Mouse (Mus musculus) lung, postnatal 0 days (tissue): Measurements from ENCODE around the gene Agxt. TPM values are rescaled to one million over a fixed set of nuclear protein-coding genes. Genes with fewer than 3 reads are reported as not detected.

Source experiments
- ATAC-seq: fragments of 200-750 bp; cut with Nextera tagmentation; 2 replicates; pipeline ENCODE4 v1.8.0; 2017; ENCODE audit warnings: moderate library complexity
- DNase-seq: peaks from one replicate; pipeline ENCODE4 v3.0.0-alpha.2; 2016; ENCODE audit warnings: low spot score
- H3K27ac ChIP-seq: fragments of 300-500 bp; sonication (generic); 2 replicates; pipeline ENCODE4 v1.5.1; 2014; ENCODE audit warnings: antibody characterized with exemption, mild to moderate bottlenecking, low read length, mixed read lengths
- H3K27me3 ChIP-seq: fragments of 300-500 bp; sonication (generic); replicated peaks from 2 replicates; pipeline ENCODE4 v1.6.1; 2014; ENCODE audit warnings: low read length, mixed read lengths; ENCODE audit not compliant: insufficient read depth
- H3K36me3 ChIP-seq: fragments of 300-500 bp; sonication (generic); 2 replicates; pipeline ENCODE4 v1.6.1; 2014; ENCODE audit warnings: low read length, mixed read lengths; ENCODE audit not compliant: insufficient read depth
- H3K4me1 ChIP-seq: fragments of 300-500 bp; sonication (generic); 2 replicates; pipeline ENCODE4 v1.6.1; 2014; ENCODE audit warnings: antibody characterized with exemption, low read depth, low read length, mixed read lengths; ENCODE audit not compliant: insufficient read depth
- H3K4me2 ChIP-seq: fragments of 300-500 bp; sonication (generic); replicated peaks from 2 replicates; pipeline ENCODE4 v1.6.1; 2014; ENCODE audit warnings: low read depth, mild to moderate bottlenecking, low read length, moderate library complexity, mixed read lengths
- H3K4me3 ChIP-seq: fragments of 300-500 bp; sonication (generic); 2 replicates; pipeline ENCODE4 v1.5.1; 2014; ENCODE audit warnings: low read depth, low read length
- H3K9ac ChIP-seq: fragments of 300-500 bp; sonication (generic); replicated peaks from 2 replicates; pipeline ENCODE4 v1.6.1; 2014; ENCODE audit warnings: low read depth, mild to moderate bottlenecking
- H3K9me3 ChIP-seq: fragments of 300-500 bp; sonication (generic); 2 replicates; pipeline ENCODE4 v1.6.1; 2016; ENCODE audit warnings: low read length, mixed read lengths
- CTCF ChIP-seq: IDR thresholded peaks from 2 replicates; pipeline ENCODE4 v1.5.1; 2016; ENCODE audit warnings: antibody characterized with exemption, mild to moderate bottlenecking
- EP300 ChIP-seq: IDR thresholded peaks from 2 replicates; pipeline ENCODE4 v1.6.1; 2016; ENCODE audit warnings: antibody characterized with exemption, mild to moderate bottlenecking, control low read depth
- WGBS: fragments of 180-500 bp; shearing (Covaris S2); extraction: QIAGEN DNeasy Blood & Tissue Kit; methylation state at CpG from one replicate; pipeline ENCODE4 v1.1.7; 2014; 5-methylcytosine and 5-hydroxymethylcytosine counted together
- polyA plus RNA-seq: library from polyadenylated mRNA; unstranded; fragments of >200 nt; fragmentation: Nextera tagmentation; extraction: Ambion mirVana; gene quantifications from 2 replicates; pipeline ENCODE4 v1.2.1, GENCODE M21; 2015

The Agxt gene
- polyA plus RNA-seq, 1 experiment from 2014 or later = 0.08 TPM

DNA sequence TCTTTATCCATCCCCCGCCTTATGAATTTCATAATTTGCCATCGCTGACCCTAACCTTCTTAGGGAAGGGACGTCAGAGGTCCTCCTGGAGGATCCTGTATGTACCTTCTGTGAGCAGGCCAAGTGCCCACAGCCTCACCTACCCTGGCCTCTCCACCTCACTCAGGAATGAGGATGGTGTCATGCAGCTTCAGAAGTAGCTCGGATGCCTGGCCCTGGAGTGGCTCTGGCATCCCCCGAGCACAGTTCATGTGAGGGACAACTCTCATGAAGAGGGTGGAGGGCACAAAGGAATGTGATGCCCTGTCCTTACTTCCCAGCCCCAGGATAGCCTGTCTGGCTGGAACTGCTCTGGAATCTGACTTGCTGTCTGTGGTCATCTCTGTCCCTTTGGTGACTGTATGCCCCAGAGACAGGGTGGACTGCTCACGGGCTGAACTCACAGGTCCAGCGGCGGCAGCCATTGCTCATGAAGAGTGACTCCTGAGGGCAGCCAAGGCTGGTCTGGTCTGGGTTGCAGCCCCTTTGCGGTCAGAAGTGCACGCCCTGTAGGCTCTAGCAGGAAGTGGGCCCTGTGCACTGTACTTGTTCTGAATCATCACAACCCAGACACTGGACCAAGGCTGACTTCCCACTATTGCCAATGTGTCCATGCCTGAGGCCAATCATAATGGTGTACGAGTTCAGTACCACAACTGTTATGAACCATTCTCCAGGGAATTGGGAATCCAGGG lies 31.5 kb downstream of the Agxt start:
- Histone ChIP-seq H3K4me3 (no peak overlapping the region), H3K9ac (no peak overlapping the region), H3K4me2 (no peak overlapping the region), H3K9me3 (no peaks in the 10 kb centered on the region), H3K36me3 (no peaks in the 10 kb centered on the region), H3K4me1 (no peaks in the 10 kb centered on the region), H3K27me3 (no peaks in the 10 kb centered on the region), H3K27ac (peak overlapping the region; percentile 82)
- ATAC-seq = peak; percentile 77
- DNase-seq = peak; percentile 67
- TF ChIP-seq CTCF = no peak
- peak; percentile 95 for TF ChIP-seq EP300
- 62% methylated on average over 11 of the region's 11 CpGs for WGBS

DNA sequence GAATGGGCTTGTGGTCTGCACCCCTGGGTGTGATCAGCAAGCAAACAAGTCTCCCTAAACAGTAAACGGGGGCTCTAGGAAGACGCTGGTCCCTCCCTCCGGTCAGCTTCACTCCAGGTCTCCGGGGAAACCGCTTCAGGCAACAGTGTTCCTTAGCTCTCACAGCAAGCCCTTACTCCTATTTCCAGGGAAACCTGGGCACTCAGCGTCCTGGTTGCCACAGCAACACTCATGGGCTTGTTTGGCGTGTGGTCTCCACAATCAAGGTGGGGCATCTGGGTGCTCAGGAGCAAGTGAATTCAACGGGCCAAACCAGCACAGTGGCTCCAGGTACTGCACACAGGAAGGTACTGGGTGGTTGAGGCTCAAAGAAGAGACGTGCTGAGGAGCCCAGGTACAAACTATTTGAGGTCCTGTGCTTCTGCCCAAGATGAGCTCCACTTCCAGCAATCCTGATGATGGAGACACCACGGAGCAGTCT lies 33.3 kb downstream of the Agxt start, which contains the start of gene Crocc2:
Gene Crocc2, plus strand, starts transcription at position 431 of the 481 bp plus-strand sequence.
- Histone ChIP-seq H3K4me3 (no peak within 1 kb of the TSS), H3K9ac (no peak within 1 kb of the TSS), H3K36me3 (no peaks in the 10 kb centered on the region), H3K9me3 (no peaks in the 10 kb centered on the region), H3K4me2 (no peak within 1 kb of the TSS), H3K27ac (no peak within 1 kb of the TSS; the same call in 1 of the 2 replicates), H3K4me1 (no peaks in the 10 kb centered on the region), H3K27me3 (no peaks in the 10 kb centered on the region)
- no peak for TF ChIP-seq EP300
- TF ChIP-seq CTCF = no peak
- WGBS = 33% methylated on average over 10 of the region's 10 CpGs
- peak; percentile 63 for ATAC-seq
- peak; percentile 69 for DNase-seq

DNA sequence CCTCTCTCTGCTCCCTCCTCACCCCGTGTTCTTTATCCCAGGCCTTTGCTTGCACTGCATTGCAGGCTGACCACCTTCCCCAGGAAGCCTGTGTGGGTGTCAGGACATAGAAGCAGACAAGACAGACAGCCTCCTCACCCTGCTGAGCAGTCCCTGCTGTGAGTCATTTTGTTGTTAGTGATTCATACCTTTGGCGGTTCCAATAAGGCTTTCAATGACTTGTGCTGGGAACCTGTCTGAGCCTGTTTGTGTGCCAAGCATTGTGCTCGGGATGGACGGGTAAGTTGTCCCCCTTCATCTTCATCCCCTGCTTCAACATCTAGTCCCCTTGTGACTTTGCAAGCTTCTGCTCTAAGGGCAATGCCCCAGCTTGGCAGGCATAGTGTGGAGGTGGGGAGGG lies 38.6 kb downstream of the Agxt start:
- WGBS = 58% methylated on average over 4 of the region's 4 CpGs
- H3K9ac ChIP-seq = no peak overlapping the region
- DNase-seq = no peak
- no peaks in the 10 kb centered on the region for H3K36me3 ChIP-seq
- no peak overlapping the region for H3K4me3 ChIP-seq
- H3K27me3 ChIP-seq = no peaks in the 10 kb centered on the region
- H3K27ac ChIP-seq = no peak overlapping the region
- H3K4me1 ChIP-seq = no peaks in the 10 kb centered on the region
- no peak for TF ChIP-seq EP300
- TF ChIP-seq CTCF = no peak
- no peaks in the 10 kb centered on the region for H3K9me3 ChIP-seq
- no peak for ATAC-seq
- no peak overlapping the region for H3K4me2 ChIP-seq

DNA sequence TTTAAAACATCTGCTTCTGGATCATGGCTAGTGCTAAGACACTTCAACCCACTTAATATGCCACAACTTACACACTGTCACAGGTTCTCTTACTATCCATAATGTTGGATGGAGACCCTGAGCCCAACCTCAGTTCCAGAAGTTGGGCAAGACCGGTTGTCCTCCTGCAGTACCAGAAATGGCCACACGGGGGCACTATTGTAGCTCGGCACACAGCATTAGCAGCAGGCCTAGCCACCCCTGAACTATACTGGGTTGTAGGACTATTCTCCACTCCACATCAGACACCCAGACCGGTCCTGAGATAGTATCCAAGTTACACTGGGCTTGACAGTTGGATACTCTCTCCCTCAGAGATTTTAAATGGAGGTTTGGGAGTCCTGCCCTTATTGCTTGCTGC lies 39.4 kb downstream of the Agxt start:
- Histone ChIP-seq H3K27ac (no peak overlapping the region), H3K36me3 (no peaks in the 10 kb centered on the region), H3K27me3 (no peaks in the 10 kb centered on the region), H3K9ac (no peak overlapping the region), H3K4me1 (no peaks in the 10 kb centered on the region), H3K4me3 (no peak overlapping the region), H3K9me3 (no peaks in the 10 kb centered on the region), H3K4me2 (no peak overlapping the region)
- WGBS = 1% methylated on average over 4 of the region's 4 CpGs
- ATAC-seq (peak; percentile 64), DNase-seq (peak; percentile 82)
- TF ChIP-seq EP300 (no peak), CTCF (peak; percentile 99)

DNA sequence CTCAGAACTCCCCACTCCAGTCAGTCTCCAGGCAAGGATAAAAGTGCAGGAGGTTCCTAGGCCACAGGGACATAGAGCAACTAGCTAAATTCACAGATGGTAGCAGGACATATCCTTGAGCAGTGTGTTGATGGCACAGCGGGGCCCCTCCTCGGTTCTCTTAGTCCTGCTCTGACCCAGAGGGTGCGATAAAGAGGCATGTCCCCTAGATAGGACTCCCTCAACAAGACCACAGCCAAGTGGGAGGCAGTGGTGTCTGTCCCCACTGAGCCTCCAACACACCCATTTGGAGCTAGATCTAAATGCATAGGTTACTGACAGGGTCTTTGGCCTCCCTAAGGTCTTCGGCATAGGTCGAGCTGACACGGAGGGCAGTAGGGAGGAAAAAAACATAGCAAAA lies 40.8 kb downstream of the Agxt start:
- no peak overlapping the region for H3K27ac ChIP-seq
- WGBS = 24% methylated on average over 6 of the region's 6 CpGs
- ATAC-seq = no peak

DNA sequence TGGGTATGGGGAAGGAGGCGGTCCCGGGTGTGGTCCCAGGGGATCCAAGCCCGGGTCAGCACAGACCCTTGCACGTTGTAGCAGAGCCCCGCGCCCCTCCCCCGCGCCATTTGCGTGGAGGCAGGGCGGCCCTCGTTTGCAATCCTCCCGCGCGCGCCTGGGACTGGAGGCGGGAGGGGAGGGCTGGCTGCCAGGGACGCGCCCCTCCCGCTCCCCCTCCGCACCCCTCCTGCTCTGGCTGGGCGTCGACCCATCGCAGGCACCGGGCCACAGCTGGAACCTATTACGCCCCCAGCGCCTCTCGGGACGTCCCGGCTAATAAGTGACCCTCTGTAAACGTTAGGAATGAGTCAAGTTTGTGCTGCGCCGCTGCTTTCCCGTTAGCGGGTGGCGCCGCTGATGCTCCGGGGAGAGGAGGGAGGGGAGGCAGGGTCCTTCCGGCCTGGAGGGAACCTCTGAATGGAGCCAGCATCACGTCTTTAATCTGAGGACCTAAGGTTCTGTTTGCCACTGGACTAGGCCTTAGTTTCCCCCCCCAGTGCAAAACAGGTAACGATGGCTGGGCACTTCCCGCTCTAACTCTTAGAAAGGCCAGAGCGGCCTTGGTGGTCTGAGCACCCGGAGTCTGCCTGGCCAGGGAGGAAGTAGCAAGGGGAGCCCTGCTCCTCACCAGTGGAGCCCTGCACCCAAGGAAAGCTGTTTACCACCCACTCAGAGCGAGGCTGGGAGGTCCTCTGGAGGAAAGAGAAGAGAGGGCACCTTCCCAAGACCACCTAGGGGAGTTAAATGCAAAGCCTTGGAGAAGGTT lies 41.7 kb downstream of the Agxt start:
- 3% methylated on average over 41 of the region's 44 CpGs for WGBS
- ATAC-seq (peak; percentile 84), DNase-seq (peak; percentile 82)
- Histone ChIP-seq H3K27ac (no peak overlapping the region; the same call in 1 of the 2 replicates), H3K4me1 (no peaks in the 10 kb centered on the region), H3K4me2 (peak overlapping the region; percentile 56), H3K27me3 (no peaks in the 10 kb centered on the region), H3K9ac (no peak overlapping the region), H3K36me3 (no peaks in the 10 kb centered on the region), H3K4me3 (peak overlapping the region; percentile 16; the same call in 1 of the 2 replicates), H3K9me3 (no peaks in the 10 kb centered on the region)
- no peak for TF ChIP-seq CTCF
- no peak for TF ChIP-seq EP300

More for the DNA sequence above, 40.8 kb downstream of the Agxt start:
- no peak overlapping the region for H3K9ac ChIP-seq
- no peak overlapping the region for H3K4me2 ChIP-seq
- no peaks in the 10 kb centered on the region for H3K4me1 ChIP-seq
- H3K9me3 ChIP-seq = no peaks in the 10 kb centered on the region
- no peak for DNase-seq
- TF ChIP-seq EP300 (no peak), CTCF (no peak)
- no peak overlapping the region for H3K4me3 ChIP-seq
- H3K27me3 ChIP-seq = no peaks in the 10 kb centered on the region
- no peaks in the 10 kb centered on the region for H3K36me3 ChIP-seq
